Comparison of ENCODE assay signal across 26 mouse cellular contexts in genomic region chr1:137921592-137921991, GRCm38 (mm10).
DNase-seq lines count a peak whose midpoint lies in the region; ATAC-seq and TF ChIP-seq lines count a peak whose summit lies in the region.
"Had no signal": no experiment of that assay in that cellular context is flagged by ENCODE, and none has a peak within 500 bp of the region (broad histone marks: within the 10 kb centered on the region; RNA-seq: fewer than 3 reads in every experiment).

No protein-coding gene starts in this region.

- DNase-seq in heart, adult 11 months: peak; percentile 66
- DNase-seq in heart, adult 8-10 months (ENCODE audit: low spot score): no peak
- DNase-seq in midbrain, postnatal 0 days (ENCODE audit: low spot score): no peak
- no peak for DNase-seq in kidney, adult 8-10 months
- DNase-seq in gastrocnemius, postnatal 4 days (ENCODE audit: low spot score in 2 of 2): no peak
- DNase-seq: cerebellum, adult 18-20 months; cerebellum, postnatal 25 days; embryo, embryonic 11 days; forebrain, postnatal 0 days; heart, postnatal 10 days; kidney, postnatal 25 days; liver, postnatal 0 days; lung, postnatal 10 days; retina, postnatal 1 day; thymus, adult 18-20 months had no signal

- peak overlapping the region; percentile 44 for H3K27ac ChIP-seq in midbrain, embryonic 13.5 days
- H3K27ac ChIP-seq in midbrain, postnatal 0 days (ENCODE audit: low read depth, low read length): no peak overlapping the region
- H3K27ac ChIP-seq in brown adipose tissue, adult 24 weeks (replicated peaks; ENCODE audit: low read depth, low read length): 0 out of 2 replicates have a peak overlapping the region, but pooled peaks have one; percentile 29
- H3K27ac ChIP-seq: embryonic facial prominence, embryonic 13.5 days; hindbrain, postnatal 0 days; limb, embryonic 10.5 days had no signal

- no peaks in the 10 kb centered on the region for H3K9me3 ChIP-seq in midbrain, embryonic 13.5 days
- no peaks in the 10 kb centered on the region for H3K9me3 ChIP-seq in midbrain, postnatal 0 days (ENCODE audit: low read length)
- H3K9me3 ChIP-seq: embryonic facial prominence, embryonic 13.5 days; heart, embryonic 12.5 days; limb, embryonic 10.5 days had no signal

- H3K4me1 ChIP-seq in midbrain, embryonic 13.5 days (replicated peaks): peaks cover 37% of the 10 kb centered on the region
- H3K4me1 ChIP-seq in midbrain, postnatal 0 days (ENCODE audit: insufficient read depth, low read length): no peaks in the 10 kb centered on the region
- H3K4me1 ChIP-seq in brown adipose tissue, adult 24 weeks (ENCODE audit: control insufficient read depth, insufficient read depth, insufficient read length, low read length): peaks cover 5% of the 10 kb centered on the region

- no peak overlapping the region for H3K4me2 ChIP-seq in midbrain, embryonic 13.5 days (replicated peaks)
- no peak overlapping the region for H3K4me2 ChIP-seq in midbrain, postnatal 0 days (ENCODE audit: low read depth, low read length, poor library complexity, severe bottlenecking)
- H3K4me2 ChIP-seq: embryonic facial prominence, embryonic 13.5 days; heart, embryonic 12.5 days; liver, embryonic 11.5 days had no signal

- no peak for TF ChIP-seq CTCF in midbrain, postnatal 0 days (IDR thresholded peaks at IDR 0.05)

- H3K27me3 ChIP-seq in midbrain, embryonic 13.5 days: no peaks in the 10 kb centered on the region
- no peaks in the 10 kb centered on the region for H3K27me3 ChIP-seq in midbrain, postnatal 0 days (ENCODE audit: insufficient read depth, low read length)
- H3K27me3 ChIP-seq: embryonic facial prominence, embryonic 13.5 days; heart, embryonic 12.5 days had no signal

- WGBS in midbrain, embryonic 13.5 days: 84% methylated on average over 2 of the region's 2 CpGs
- WGBS in midbrain, postnatal 0 days: 90% methylated on average over 2 of the region's 2 CpGs

- no peak overlapping the region for H3K4me3 ChIP-seq in midbrain, embryonic 13.5 days (replicated peaks)
- H3K4me3 ChIP-seq in midbrain, postnatal 0 days (ENCODE audit: low read depth, low read length): no peak overlapping the region
- no peak overlapping the region for H3K4me3 ChIP-seq in brown adipose tissue, adult 24 weeks (ENCODE audit: insufficient read depth, low read depth, low read length)
- H3K4me3 ChIP-seq: embryonic facial prominence, embryonic 13.5 days; erythroblast, embryonic 14.5 days; heart, embryonic 12.5 days; limb, embryonic 10.5 days had no signal

- no peak overlapping the region for H3K9ac ChIP-seq in midbrain, embryonic 13.5 days (replicated peaks)
- H3K9ac ChIP-seq in midbrain, postnatal 0 days (replicated peaks; ENCODE audit: low read length, poor library complexity, severe bottlenecking): no peak overlapping the region
- H3K9ac ChIP-seq: embryonic facial prominence, embryonic 13.5 days; forebrain, postnatal 0 days; heart, embryonic 12.5 days; liver, postnatal 0 days had no signal

- no peak for ATAC-seq in midbrain, embryonic 13.5 days
- no peak for ATAC-seq in midbrain, postnatal 0 days (ENCODE audit: low FRiP score)
- ATAC-seq in megakaryocyte progenitor cell, adult 5-6 weeks (replicated peaks; ENCODE audit: poor library complexity): peak; percentile 79
- ATAC-seq: CD4-positive, CD25-positive, alpha-beta regulatory T cell, adult 4 months; forebrain, postnatal 0 days; hindbrain, postnatal 0 days; intestine, embryonic 16.5 days; liver, postnatal 0 days had no signal

- H3K36me3 ChIP-seq in midbrain, embryonic 13.5 days: peaks cover 11% of the 10 kb centered on the region; the same call in 1 of the 2 replicates
- H3K36me3 ChIP-seq in midbrain, postnatal 0 days (ENCODE audit: insufficient read depth, low read length): no peaks in the 10 kb centered on the region
